Comparison of ENCODE assay signal across 11 mouse cellular contexts in the genomic region with DNA sequence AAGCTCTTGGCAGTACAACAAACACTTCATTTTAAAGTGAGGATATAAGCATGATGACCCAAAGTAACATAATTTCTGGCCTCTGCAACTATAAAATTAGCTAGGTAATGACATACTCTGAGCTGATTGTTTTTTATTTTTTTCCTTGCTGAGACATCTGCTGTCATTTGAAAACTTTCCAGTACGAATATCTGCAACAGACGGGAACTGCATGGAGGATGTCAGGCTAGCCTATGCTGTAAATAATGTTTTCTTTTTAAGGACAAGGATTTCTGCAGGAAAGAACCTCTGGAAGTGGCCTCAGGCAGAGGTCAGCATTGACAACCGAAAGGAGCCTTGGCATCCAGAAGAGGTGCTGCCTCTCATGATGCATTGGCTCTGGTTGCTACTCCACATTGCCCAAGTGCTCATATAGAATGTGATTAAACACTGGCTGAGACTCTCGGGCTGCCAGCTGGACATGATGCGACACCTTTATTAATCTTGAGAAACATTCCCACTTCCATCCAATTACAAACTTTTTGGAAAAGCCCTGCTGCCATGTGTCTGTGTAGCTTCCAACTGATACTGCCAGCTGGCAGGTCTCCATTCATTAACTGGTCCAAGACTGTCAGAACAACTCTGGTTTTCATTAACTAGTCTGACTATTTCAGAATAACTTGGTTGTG.
A peak's percentile ranks its signal among the peaks of the same experiment; 100 is the strongest.
DNase-seq lines count a peak whose midpoint lies in the region; ATAC-seq and TF ChIP-seq lines count a peak whose summit lies in the region.
"Had no signal": no experiment of that assay in that cellular context is flagged by ENCODE, and none has a peak within 500 bp of the region (broad histone marks: within the 10 kb centered on the region; RNA-seq: fewer than 3 reads in every experiment).

No protein-coding gene starts in this region.

- H3K4me2 ChIP-seq in embryonic facial prominence, embryonic 14.5 days (ENCODE audit: low read depth, low read length) = no peak overlapping the region
- H3K4me2 ChIP-seq in liver, postnatal 0 days (ENCODE audit: low read depth, low read length) = no peak overlapping the region
- H3K4me2 ChIP-seq: heart, embryonic 15.5 days; limb, embryonic 12.5 days had no signal

- peak; percentile 56 for DNase-seq in embryonic facial prominence, embryonic 14.5 days (ENCODE audit: low spot score)
- DNase-seq in embryonic facial prominence, embryonic 10.5 days (ENCODE audit: low spot score) = no peak
- peak; percentile 17 for DNase-seq in ovary, postnatal 14 days (ENCODE audit: low spot score)
- no peak for DNase-seq in ovary, adult 18-20 months (ENCODE audit: low spot score)
- peak; percentile 50 to 52 for DNase-seq in heart, postnatal 10 days
- peak; percentile 51 to 63 for DNase-seq in right cerebral cortex, postnatal 10 days (ENCODE audit: low spot score in 2 of 2)
- DNase-seq in liver, postnatal 0 days = no peak
- no peak for DNase-seq in neural tube, embryonic 10.5 days (ENCODE audit: extremely low spot score, low spot score)

- no peak for ATAC-seq in embryonic facial prominence, embryonic 14.5 days (ENCODE audit: low read depth)
- ATAC-seq in liver, postnatal 0 days = no peak

- TF ChIP-seq EP300 in liver, postnatal 0 days (IDR thresholded peaks at IDR 0.05; ENCODE audit: low read depth) = no peak

- H3K9ac ChIP-seq in embryonic facial prominence, embryonic 14.5 days (ENCODE audit: low read depth, low read length) = no peak overlapping the region
- H3K9ac ChIP-seq in liver, postnatal 0 days (replicated peaks) = no peak overlapping the region
- H3K9ac ChIP-seq: heart, embryonic 15.5 days; limb, embryonic 12.5 days had no signal

- no peaks in the 10 kb centered on the region for H3K9me3 ChIP-seq in embryonic facial prominence, embryonic 14.5 days (ENCODE audit: control insufficient read depth, low read length)
- no peaks in the 10 kb centered on the region for H3K9me3 ChIP-seq in embryonic facial prominence, embryonic 10.5 days
- no peaks in the 10 kb centered on the region for H3K9me3 ChIP-seq in liver, postnatal 0 days (ENCODE audit: low read length)
- H3K9me3 ChIP-seq: heart, embryonic 15.5 days; limb, embryonic 12.5 days had no signal

- H3K36me3 ChIP-seq in embryonic facial prominence, embryonic 14.5 days (ENCODE audit: control insufficient read depth, insufficient read depth, low read length) = no peaks in the 10 kb centered on the region
- H3K36me3 ChIP-seq in embryonic facial prominence, embryonic 10.5 days (replicated peaks) = no peaks in the 10 kb centered on the region
- H3K36me3 ChIP-seq in liver, postnatal 0 days (replicated peaks; ENCODE audit: insufficient read depth, low read length) = no peaks in the 10 kb centered on the region
- H3K36me3 ChIP-seq: heart, embryonic 15.5 days; limb, embryonic 12.5 days had no signal

- H3K27me3 ChIP-seq in embryonic facial prominence, embryonic 14.5 days (replicated peaks; ENCODE audit: control insufficient read depth, insufficient read depth, low read length) = no peaks in the 10 kb centered on the region
- H3K27me3 ChIP-seq in embryonic facial prominence, embryonic 10.5 days (replicated peaks; ENCODE audit: low read depth, poor library complexity, severe bottlenecking) = no peaks in the 10 kb centered on the region
- H3K27me3 ChIP-seq in liver, postnatal 0 days (ENCODE audit: insufficient read depth, low read length) = no peaks in the 10 kb centered on the region
- H3K27me3 ChIP-seq: heart, embryonic 15.5 days; limb, embryonic 12.5 days had no signal

- no peak for TF ChIP-seq CTCF in liver, postnatal 0 days (IDR thresholded peaks at IDR 0.05; ENCODE audit: low read depth)

- no peaks in the 10 kb centered on the region for H3K4me1 ChIP-seq in embryonic facial prominence, embryonic 14.5 days (ENCODE audit: control insufficient read depth, insufficient read depth, low read length)
- no peaks in the 10 kb centered on the region for H3K4me1 ChIP-seq in embryonic facial prominence, embryonic 10.5 days
- no peaks in the 10 kb centered on the region for H3K4me1 ChIP-seq in liver, postnatal 0 days (ENCODE audit: insufficient read depth)
- H3K4me1 ChIP-seq: heart, embryonic 15.5 days; limb, embryonic 12.5 days had no signal

- intact Hi-C loops in heart, postnatal 10 days (cut with DNase I) = no loop called here

- WGBS in embryonic facial prominence, embryonic 14.5 days = 57% methylated on average over 5 of the region's 5 CpGs
- WGBS in embryonic facial prominence, embryonic 10.5 days = 76% methylated on average over 5 of the region's 5 CpGs
- WGBS in liver, postnatal 0 days (ENCODE audit: insufficient replicate concordance) = 71% methylated on average over 5 of the region's 5 CpGs

- H3K27ac ChIP-seq in embryonic facial prominence, embryonic 14.5 days (replicated peaks; ENCODE audit: low read depth, low read length) = no peak overlapping the region
- no peak overlapping the region for H3K27ac ChIP-seq in embryonic facial prominence, embryonic 10.5 days (replicated peaks)
- no peak overlapping the region for H3K27ac ChIP-seq in liver, postnatal 0 days (ENCODE audit: low read depth)
- H3K27ac ChIP-seq: heart, embryonic 15.5 days; limb, embryonic 12.5 days had no signal

- no peak overlapping the region for H3K4me3 ChIP-seq in embryonic facial prominence, embryonic 14.5 days (ENCODE audit: low read depth, low read length)
- no peak overlapping the region for H3K4me3 ChIP-seq in embryonic facial prominence, embryonic 10.5 days
- H3K4me3 ChIP-seq in liver, postnatal 0 days (ENCODE audit: low read depth, low read length) = no peak overlapping the region
- H3K4me3 ChIP-seq: heart, embryonic 15.5 days; limb, embryonic 12.5 days; myocyte had no signal

Comparison
In these comparisons a context has a peak if more than half of its experiments do, and no peak if none do; other contexts are left out.
1. DNase-seq: peak in embryonic facial prominence, embryonic 14.5 days (single experiment), ovary, postnatal 14 days (single experiment), heart, postnatal 10 days (2 of 2) and right cerebral cortex, postnatal 10 days (2 of 2); none in embryonic facial prominence, embryonic 10.5 days (single experiment), ovary, adult 18-20 months (single experiment), liver, postnatal 0 days (single experiment) and neural tube, embryonic 10.5 days (single experiment).